Mouse (Mus musculus): ENCODE results near the gene Pcsk2. TPM values are rescaled to one million over a fixed set of nuclear protein-coding genes. Genes with fewer than 3 reads are reported as not detected.

The Pcsk2 gene
- polyA plus RNA-seq, 1 experiment: not detected

GRCm38 (mm10) chr2:143712901-143713300 is 166.9 kb downstream of the Pcsk2 start:
- H3K4me1 ChIP-seq: no peaks in the 10 kb centered on the region

GRCm38 (mm10) chr2:143713902-143714301 is 167.9 kb downstream of the Pcsk2 start:
- H3K36me3 ChIP-seq (replicated peaks; ENCODE audit: low read length): no peaks in the 10 kb centered on the region
- no peaks in the 10 kb centered on the region for H3K27me3 ChIP-seq (replicated peaks)
- no peak for TF ChIP-seq GATA1 (IDR thresholded peaks at IDR 0.05; ENCODE audit: borderline replicate concordance, low read length)
- no peak for TF ChIP-seq FLI1 (IDR thresholded peaks at IDR 0.05; ENCODE audit: low read length)

More at GRCm38 (mm10) chr2:143712901-143713300, 166.9 kb downstream of the Pcsk2 start:
- no peak overlapping the region for H3K4me3 ChIP-seq (replicated peaks)
- TF ChIP-seq GATA1 (IDR thresholded peaks at IDR 0.05; ENCODE audit: borderline replicate concordance, low read length) (no peak), FLI1 (IDR thresholded peaks at IDR 0.05; ENCODE audit: low read length) (no peak)
- H3K9me3 ChIP-seq: peaks cover 5% of the 10 kb centered on the region; the same call in 1 of the 2 replicates
- H3K27me3 ChIP-seq (replicated peaks): no peaks in the 10 kb centered on the region
- H3K36me3 ChIP-seq (replicated peaks; ENCODE audit: low read length): no peaks in the 10 kb centered on the region

DNA sequence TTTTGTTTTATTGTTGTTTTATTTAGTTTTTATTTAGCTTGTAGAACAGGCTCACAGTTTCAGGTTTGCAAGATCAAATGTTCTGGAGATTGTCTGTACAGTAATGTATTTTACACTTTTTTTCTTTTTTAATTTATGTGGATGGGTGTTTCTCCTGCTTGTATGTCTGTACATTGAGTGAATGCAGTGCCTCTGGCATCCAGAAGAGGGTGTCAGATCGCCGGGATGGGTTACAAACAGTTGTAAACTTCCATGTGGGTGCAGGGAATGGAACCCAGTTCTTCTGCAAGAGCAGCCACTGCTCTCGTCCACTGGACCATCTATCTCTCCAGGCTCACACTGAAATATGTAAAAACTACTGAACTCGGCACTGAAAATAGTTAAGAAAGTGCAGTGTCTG is 169.2 kb downstream of the Pcsk2 start:
- TF ChIP-seq GATA1 (IDR thresholded peaks at IDR 0.05; ENCODE audit: borderline replicate concordance, low read length) (no peak), FLI1 (IDR thresholded peaks at IDR 0.05; ENCODE audit: low read length) (no peak)
- Histone ChIP-seq H3K27me3 (replicated peaks) (no peaks in the 10 kb centered on the region), H3K4me3 (replicated peaks) (no peak overlapping the region), H3K36me3 (replicated peaks; ENCODE audit: low read length) (no peaks in the 10 kb centered on the region), H3K4me1 (no peaks in the 10 kb centered on the region), H3K9me3 (peaks cover 5% of the 10 kb centered on the region; the same call in 1 of the 2 replicates)

More at GRCm38 (mm10) chr2:143713902-143714301, 167.9 kb downstream of the Pcsk2 start:
- no peak overlapping the region for H3K4me3 ChIP-seq (replicated peaks)
- peaks cover 5% of the 10 kb centered on the region; the same call in 1 of the 2 replicates for H3K9me3 ChIP-seq
- H3K4me1 ChIP-seq: no peaks in the 10 kb centered on the region

GRCm38 (mm10) chr2:143723231-143723630 is 177.3 kb downstream of the Pcsk2 start:
- no peak overlapping the region for H3K4me3 ChIP-seq (replicated peaks)
- no peaks in the 10 kb centered on the region for H3K4me1 ChIP-seq
- H3K27me3 ChIP-seq (replicated peaks): no peaks in the 10 kb centered on the region
- H3K36me3 ChIP-seq (replicated peaks; ENCODE audit: low read length): no peaks in the 10 kb centered on the region
- TF ChIP-seq FLI1 (IDR thresholded peaks at IDR 0.05; ENCODE audit: low read length): no peak
- no peak for TF ChIP-seq GATA1 (IDR thresholded peaks at IDR 0.05; ENCODE audit: borderline replicate concordance, low read length)
- H3K9me3 ChIP-seq: no peaks in the 10 kb centered on the region

- Histone ChIP-seq H3K36me3 (replicated peaks; ENCODE audit: low read length) (no peaks in the 10 kb centered on the region), H3K4me1 (no peaks in the 10 kb centered on the region), H3K27me3 (replicated peaks) (no peaks in the 10 kb centered on the region), H3K9me3 (no peaks in the 10 kb centered on the region), H3K4me3 (replicated peaks) (no peak overlapping the region)
- no peak for TF ChIP-seq GATA1 (IDR thresholded peaks at IDR 0.05; ENCODE audit: borderline replicate concordance, low read length)
- no peak for TF ChIP-seq FLI1 (IDR thresholded peaks at IDR 0.05; ENCODE audit: low read length)
Observed at GRCm38 (mm10) chr2:143724101-143724500, 178.1 kb downstream of the Pcsk2 start.

DNA sequence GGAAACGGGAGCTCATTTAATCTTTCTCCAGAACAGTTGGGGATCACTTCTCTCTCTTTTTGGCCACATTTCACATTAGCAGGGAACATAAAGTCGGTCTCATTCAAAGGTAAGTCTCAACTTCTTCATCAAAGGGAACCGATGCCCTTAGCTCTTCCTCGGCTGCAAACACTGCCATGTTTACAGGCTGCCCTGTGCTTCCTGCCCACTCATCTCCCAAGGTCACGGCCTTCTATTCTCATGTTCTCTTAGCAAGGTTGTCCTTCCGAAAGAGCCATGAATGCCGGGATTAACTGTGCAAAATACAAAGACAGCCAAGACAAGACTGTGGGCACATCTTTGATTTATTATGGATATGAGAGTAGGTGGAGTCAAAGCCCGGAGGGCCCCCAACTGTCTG is 178.8 kb downstream of the Pcsk2 start:
- no peaks in the 10 kb centered on the region for H3K36me3 ChIP-seq (replicated peaks; ENCODE audit: low read length)
- TF ChIP-seq GATA1 (IDR thresholded peaks at IDR 0.05; ENCODE audit: borderline replicate concordance, low read length) (no peak), FLI1 (IDR thresholded peaks at IDR 0.05; ENCODE audit: low read length) (no peak)
- H3K4me3 ChIP-seq (replicated peaks): no peak overlapping the region
- no peaks in the 10 kb centered on the region for H3K9me3 ChIP-seq
- no peaks in the 10 kb centered on the region for H3K27me3 ChIP-seq (replicated peaks)
- H3K4me1 ChIP-seq: no peaks in the 10 kb centered on the region

DNA sequence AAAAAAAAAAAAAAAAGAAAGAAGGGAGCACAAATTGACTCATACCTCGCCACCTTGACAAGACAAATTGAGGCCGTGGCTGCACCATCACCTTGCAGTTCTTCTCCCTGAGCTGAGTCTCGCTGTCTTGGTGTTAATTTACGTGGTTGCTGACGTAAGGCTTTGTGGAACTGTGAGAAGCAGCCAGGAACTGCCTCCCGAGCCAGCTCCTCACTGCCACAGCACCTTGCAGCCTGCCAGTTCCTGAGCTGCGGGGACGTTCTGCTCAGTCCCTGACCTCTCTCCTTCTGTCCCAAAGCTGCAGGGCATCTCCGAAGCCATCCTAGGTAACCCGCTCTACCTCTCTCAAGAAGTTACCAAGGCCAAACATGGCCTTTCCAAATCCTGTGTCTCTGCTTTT is 186.5 kb downstream of the Pcsk2 start:
- no peak overlapping the region for H3K4me3 ChIP-seq (replicated peaks)
- TF ChIP-seq GATA1 (IDR thresholded peaks at IDR 0.05; ENCODE audit: borderline replicate concordance, low read length) (no peak), FLI1 (IDR thresholded peaks at IDR 0.05; ENCODE audit: low read length) (no peak)
- H3K4me1 ChIP-seq: no peaks in the 10 kb centered on the region
- no peaks in the 10 kb centered on the region for H3K27me3 ChIP-seq (replicated peaks)
- H3K9me3 ChIP-seq: no peaks in the 10 kb centered on the region
- H3K36me3 ChIP-seq (replicated peaks; ENCODE audit: low read length): no peaks in the 10 kb centered on the region

- Histone ChIP-seq H3K36me3 (replicated peaks; ENCODE audit: low read length) (no peaks in the 10 kb centered on the region), H3K27me3 (replicated peaks) (no peaks in the 10 kb centered on the region), H3K4me1 (no peaks in the 10 kb centered on the region), H3K9me3 (no peaks in the 10 kb centered on the region), H3K4me3 (replicated peaks) (no peak overlapping the region)
- TF ChIP-seq GATA1 (IDR thresholded peaks at IDR 0.05; ENCODE audit: borderline replicate concordance, low read length): no peak
- no peak for TF ChIP-seq FLI1 (IDR thresholded peaks at IDR 0.05; ENCODE audit: low read length)
Observed at GRCm38 (mm10) chr2:143735442-143735841, 189.5 kb downstream of the Pcsk2 start.

- no peaks in the 10 kb centered on the region for H3K9me3 ChIP-seq
- H3K4me3 ChIP-seq (replicated peaks): no peak overlapping the region
- no peak for TF ChIP-seq FLI1 (IDR thresholded peaks at IDR 0.05; ENCODE audit: low read length)
- TF ChIP-seq GATA1 (IDR thresholded peaks at IDR 0.05; ENCODE audit: borderline replicate concordance, low read length): no peak
- H3K36me3 ChIP-seq (replicated peaks; ENCODE audit: low read length): no peaks in the 10 kb centered on the region
- H3K4me1 ChIP-seq: no peaks in the 10 kb centered on the region
- H3K27me3 ChIP-seq (replicated peaks): no peaks in the 10 kb centered on the region
Observed at GRCm38 (mm10) chr2:143739475-143740226, 193.7 kb downstream of the Pcsk2 start.

- no peaks in the 10 kb centered on the region for H3K4me1 ChIP-seq
- no peaks in the 10 kb centered on the region for H3K27me3 ChIP-seq (replicated peaks)
- H3K4me3 ChIP-seq (replicated peaks): no peak overlapping the region
- H3K36me3 ChIP-seq (replicated peaks; ENCODE audit: low read length): no peaks in the 10 kb centered on the region
- H3K9me3 ChIP-seq: no peaks in the 10 kb centered on the region
- TF ChIP-seq FLI1 (IDR thresholded peaks at IDR 0.05; ENCODE audit: low read length) (no peak), GATA1 (IDR thresholded peaks at IDR 0.05; ENCODE audit: borderline replicate concordance, low read length) (no peak)
Observed at GRCm38 (mm10) chr2:143742436-143742835, 196.5 kb downstream of the Pcsk2 start.

All from megakaryocyte, embryonic 14.5 days (primary cell).